ENCODE assay signal across 24 mouse cellular contexts in genomic region chr3:9524429-9524828, GRCm38 (mm10).
DNase-seq lines count a peak whose midpoint lies in the region; ATAC-seq and TF ChIP-seq lines count a peak whose summit lies in the region.
"Had no signal": no experiment of that assay in that cellular context is flagged by ENCODE, and none has a peak within 500 bp of the region (broad histone marks: within the 10 kb centered on the region; RNA-seq: fewer than 3 reads in every experiment).

No protein-coding gene starts in this region.

- peaks cover 46% of the 10 kb centered on the region for H3K4me1 ChIP-seq in neural tube, embryonic 15.5 days
- peaks cover 28% of the 10 kb centered on the region for H3K4me1 ChIP-seq in limb, embryonic 11.5 days (ENCODE audit: control insufficient read depth, insufficient read depth, low read length)
- H3K4me1 ChIP-seq in hindbrain, embryonic 14.5 days (replicated peaks; ENCODE audit: control insufficient read depth, insufficient read depth, low read length), result peaks cover 24% of the 10 kb centered on the region

- POLR2A ChIA-PET in Patski (lab: Charles Lee), result interaction anchor here (2.1 kb wide), 1 partner anchor 11 kb away, joined by 12 read pairs; no protein-coding TSS in a partner anchor

- no peak for DNase-seq in neural tube, embryonic 10.5 days (ENCODE audit: extremely low spot score, low spot score)
- peak; percentile 65 for DNase-seq in Patski (ENCODE audit: low read depth, low spot score)
- peak; percentile 18 for DNase-seq in limb, embryonic 11.5 days (ENCODE audit: low spot score)
- no peak for DNase-seq in hindbrain, embryonic 14.5 days (ENCODE audit: low spot score)
- DNase-seq in layer of hippocampus, postnatal 10 days (ENCODE audit: low spot score in 2 of 2), result no peak
- no peak for DNase-seq in kidney, postnatal 36 days
- DNase-seq: adrenal gland, postnatal 10 days; cerebellum, adult 18-20 months; cerebellum, postnatal 25 days; forebrain, postnatal 0 days; gastrocnemius, postnatal 36 days; heart, postnatal 36 days; lung, adult 18-20 months; lung, postnatal 14 days; thymus, adult 18-20 months; thymus, postnatal 36 days had no signal

- in situ Hi-C loops in Patski (cut with MboI; ENCODE audit: low pct_unique_long_range_greater_than_20kb), result no loop called here

- H3K27me3 ChIP-seq in neural tube, embryonic 15.5 days (replicated peaks), result no peaks in the 10 kb centered on the region
- no peaks in the 10 kb centered on the region for H3K27me3 ChIP-seq in Patski
- no peaks in the 10 kb centered on the region for H3K27me3 ChIP-seq in limb, embryonic 11.5 days (ENCODE audit: control insufficient read depth, insufficient read depth, low read length)
- H3K27me3 ChIP-seq in hindbrain, embryonic 14.5 days (ENCODE audit: control insufficient read depth, insufficient read depth, low read length), result no peaks in the 10 kb centered on the region
- H3K27me3 ChIP-seq: embryonic facial prominence, embryonic 15.5 days; heart, embryonic 15.5 days; hindbrain, embryonic 15.5 days; kidney, embryonic 15.5 days; liver, embryonic 12.5 days had no signal

- H3K27ac ChIP-seq in neural tube, embryonic 15.5 days (replicated peaks), result 0 out of 2 replicates have a peak overlapping the region, but pooled peaks have one; percentile 45
- H3K27ac ChIP-seq in limb, embryonic 11.5 days (replicated peaks; ENCODE audit: low read depth, low read length), result no peak overlapping the region
- H3K27ac ChIP-seq in hindbrain, embryonic 14.5 days, result no peak overlapping the region
- H3K27ac ChIP-seq: liver, embryonic 12.5 days had no signal

- H3K9me3 ChIP-seq in neural tube, embryonic 15.5 days (replicated peaks), result no peaks in the 10 kb centered on the region
- H3K9me3 ChIP-seq in limb, embryonic 11.5 days (ENCODE audit: control insufficient read depth, low read length), result no peaks in the 10 kb centered on the region
- no peaks in the 10 kb centered on the region for H3K9me3 ChIP-seq in hindbrain, embryonic 14.5 days (ENCODE audit: control insufficient read depth, low read length)
- H3K9me3 ChIP-seq: embryonic facial prominence, embryonic 15.5 days; heart, embryonic 15.5 days; hindbrain, embryonic 15.5 days; kidney, embryonic 15.5 days; limb, embryonic 12.5 days; liver, embryonic 12.5 days had no signal

- 57% methylated on average over 5 of the region's 5 CpGs for WGBS in neural tube, embryonic 15.5 days
- WGBS in limb, embryonic 11.5 days, result 77% methylated on average over 5 of the region's 5 CpGs
- WGBS in hindbrain, embryonic 14.5 days, result 66% methylated on average over 5 of the region's 5 CpGs

- no peak overlapping the region for H3K9ac ChIP-seq in neural tube, embryonic 15.5 days (replicated peaks)
- no peak overlapping the region for H3K9ac ChIP-seq in limb, embryonic 11.5 days (ENCODE audit: low read length)
- no peak overlapping the region for H3K9ac ChIP-seq in hindbrain, embryonic 14.5 days
- H3K9ac ChIP-seq: embryonic facial prominence, embryonic 15.5 days; forebrain, postnatal 0 days; heart, embryonic 15.5 days; hindbrain, embryonic 15.5 days; kidney, embryonic 15.5 days; limb, embryonic 12.5 days; liver, embryonic 12.5 days had no signal

- H3K4me3 ChIP-seq in neural tube, embryonic 15.5 days (replicated peaks), result no peak overlapping the region
- no peak overlapping the region for H3K4me3 ChIP-seq in limb, embryonic 11.5 days (ENCODE audit: low read depth, low read length)
- H3K4me3 ChIP-seq in hindbrain, embryonic 14.5 days (replicated peaks; ENCODE audit: low read length), result no peak overlapping the region
- H3K4me3 ChIP-seq: embryonic facial prominence, embryonic 15.5 days; heart, embryonic 15.5 days; hindbrain, embryonic 15.5 days; kidney, embryonic 15.5 days; limb, embryonic 12.5 days; liver, embryonic 12.5 days had no signal

- H3K4me2 ChIP-seq in neural tube, embryonic 15.5 days, result no peak overlapping the region
- no peak overlapping the region for H3K4me2 ChIP-seq in limb, embryonic 11.5 days (ENCODE audit: low read depth, severe bottlenecking)
- no peak overlapping the region for H3K4me2 ChIP-seq in hindbrain, embryonic 14.5 days (replicated peaks)
- H3K4me2 ChIP-seq: embryonic facial prominence, embryonic 15.5 days; heart, embryonic 15.5 days; hindbrain, embryonic 15.5 days; kidney, embryonic 15.5 days; limb, embryonic 12.5 days; liver, embryonic 12.5 days had no signal

- no peaks in the 10 kb centered on the region for H3K36me3 ChIP-seq in neural tube, embryonic 15.5 days
- H3K36me3 ChIP-seq in limb, embryonic 11.5 days (ENCODE audit: control insufficient read depth, insufficient read depth, low read length), result no peaks in the 10 kb centered on the region
- H3K36me3 ChIP-seq in hindbrain, embryonic 14.5 days (replicated peaks; ENCODE audit: control insufficient read depth, insufficient read depth), result no peaks in the 10 kb centered on the region
- H3K36me3 ChIP-seq: embryonic facial prominence, embryonic 15.5 days; heart, embryonic 15.5 days; hindbrain, embryonic 15.5 days; kidney, embryonic 15.5 days; limb, embryonic 12.5 days; liver, embryonic 12.5 days had no signal

- CTCF ChIA-PET in Patski (lab: Charles Lee), result interaction anchor here (0.8 to 2.8 kb wide), 11 partner anchors 9 to 181 kb away, joined by 3 to 12 read pairs (median 4); no protein-coding TSS in a partner anchor

- no peak for ATAC-seq in neural tube, embryonic 15.5 days (ENCODE audit: low FRiP score)
- peak; percentile 77 for ATAC-seq in Patski
- ATAC-seq in limb, embryonic 11.5 days (ENCODE audit: insufficient number of reproducible peaks, low FRiP score, low TSS enrichment, low read depth), result no peak
- no peak for ATAC-seq in hindbrain, embryonic 14.5 days (ENCODE audit: low FRiP score)
- ATAC-seq: intestine, embryonic 16.5 days; liver, embryonic 12.5 days had no signal

- no peak for TF ChIP-seq CTCF in Patski (IDR thresholded peaks at IDR 0.05)

Comparison
In these comparisons a context has a peak if more than half of its experiments do, and no peak if none do; other contexts are left out.
1. DNase-seq: peak in Patski (single experiment) and limb, embryonic 11.5 days (single experiment); none in neural tube, embryonic 10.5 days (single experiment), hindbrain, embryonic 14.5 days (single experiment), layer of hippocampus, postnatal 10 days (0 of 2) and kidney, postnatal 36 days (0 of 2).